Mouse (Mus musculus) testis, postnatal 14 days (tissue): ENCODE results near the gene Pramel7.
A peak's percentile ranks its signal among the peaks of the same experiment; 100 is the strongest.
"Not testable (repeated sequence)": the region's sequence is repeated elsewhere in the genome, so short reads cannot be mapped to it uniquely, and the experiment has no call there.

ENCODE experiments used
- DNase-seq: peaks from one replicate; pipeline ENCODE4 v3.0.0; 2021; ENCODE audit warnings: low spot score

Gene Pramel7

DNA sequence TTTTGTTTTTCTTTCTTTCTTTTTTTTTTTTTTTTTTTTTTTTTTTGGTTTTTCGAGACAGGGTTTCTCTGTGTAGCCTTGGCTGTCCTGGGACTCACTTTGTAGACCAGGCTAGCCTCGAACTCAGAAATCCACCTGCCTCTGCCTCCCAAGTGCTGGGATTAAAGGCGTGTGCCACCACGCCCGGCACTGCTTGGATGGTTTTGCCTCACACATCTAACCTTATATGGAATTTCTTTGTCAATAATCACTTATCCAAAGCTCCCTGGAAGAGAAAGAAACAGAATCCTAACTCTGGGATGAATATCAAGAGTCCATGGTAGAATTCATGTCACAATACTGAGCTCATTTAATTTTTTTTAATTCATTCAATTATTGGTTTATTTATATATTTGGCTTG is at the start of gene Pramel7:
TSS of gene Pramel7 (minus strand) at position 101 of the 400 bp plus-strand sequence.
- not testable (repeated sequence) for DNase-seq

GRCm38 (mm10) chr2:87545442-87545841 is 48.5 kb upstream of the Pramel7 start, which contains the start of gene Olfr1128:
Olfr1128 (minus strand) TSS chr2:87545542.
- DNase-seq: no peak

- no peak for DNase-seq
These were observed 37.9 kb upstream of the Pramel7 start for GRCm38 (mm10) chr2:87534826-87535225.

DNA sequence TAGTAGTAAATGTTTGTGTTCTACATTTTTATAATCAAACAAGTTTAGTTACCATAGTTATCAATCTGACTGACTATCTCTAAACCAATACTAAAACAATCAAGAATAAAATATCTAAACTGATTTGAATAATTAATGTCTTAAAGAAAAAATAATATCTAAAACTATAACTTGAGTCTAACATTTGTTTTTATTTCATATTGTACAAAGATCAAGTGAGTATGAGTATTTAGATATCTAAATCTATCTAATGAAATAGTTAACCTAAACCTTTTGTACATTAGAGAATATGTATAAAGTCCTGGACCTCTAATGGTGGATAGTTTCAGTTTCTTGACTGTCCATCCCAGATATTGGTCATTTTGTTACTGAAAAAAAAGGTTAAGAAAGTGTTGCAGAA is 34.6 kb upstream of the Pramel7 start, which contains the start of gene Olfr153:
TSS of gene Olfr153 (plus strand) at position 301 of the 400 bp plus-strand sequence.
- no peak for DNase-seq

DNA sequence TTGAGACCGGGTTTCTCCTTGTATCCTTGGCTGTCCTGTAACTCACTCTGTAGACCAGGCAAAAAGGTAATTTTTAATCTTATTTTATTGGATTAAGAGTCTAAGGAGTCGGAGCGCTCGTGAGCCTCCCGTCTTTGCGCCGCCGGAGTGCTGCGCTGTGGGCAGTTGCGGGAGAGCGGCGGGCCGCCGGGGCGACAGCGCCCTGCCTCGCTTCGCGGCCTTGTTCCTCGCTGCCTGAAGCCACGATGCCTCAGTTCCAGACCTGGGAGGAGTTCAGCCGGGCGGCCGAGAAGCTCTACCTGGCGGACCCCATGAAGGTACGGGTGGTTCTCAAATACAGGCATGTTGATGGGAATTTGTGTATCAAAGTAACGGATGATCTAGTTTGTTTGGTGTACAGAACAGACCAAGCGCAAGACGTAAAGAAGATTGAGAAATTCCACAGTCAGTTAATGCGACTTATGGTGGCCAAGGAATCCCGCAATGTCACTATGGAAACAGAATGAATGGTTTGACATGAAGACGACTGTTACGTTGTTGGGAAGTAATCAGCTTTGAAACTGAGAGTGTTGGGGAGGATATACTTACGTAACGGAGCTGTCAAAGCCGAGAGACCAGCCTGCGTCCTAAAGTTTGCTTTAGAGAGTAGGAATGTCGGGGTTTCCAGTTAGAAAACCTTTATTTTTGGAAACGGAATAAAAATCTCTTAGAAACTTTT is 29.2 kb upstream of the Pramel7 start:
- DNase-seq: peak; percentile 39

- DNase-seq: no peak
These were observed 23.8 kb upstream of the Pramel7 start for GRCm38 (mm10) chr2:87520651-87521050.

DNA sequence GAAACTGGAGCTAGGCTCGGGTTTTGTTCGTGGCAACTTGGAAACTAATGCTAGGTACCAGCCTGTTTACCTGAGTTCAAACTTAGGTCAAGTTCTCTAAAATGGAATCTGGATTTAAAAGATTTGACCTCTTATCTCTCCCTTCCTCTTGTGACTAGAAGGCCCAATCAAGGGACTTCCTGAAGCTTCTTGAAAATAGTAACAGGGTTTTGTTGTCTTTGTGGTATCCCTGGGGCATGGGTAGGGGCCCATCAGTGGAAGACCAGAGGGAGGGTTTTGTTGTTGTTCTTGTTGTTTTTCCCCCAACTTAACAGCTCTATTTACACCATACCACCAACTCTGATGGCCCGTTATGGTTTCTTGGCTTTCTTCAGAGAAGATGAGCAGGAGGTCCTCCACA is 19.7 kb upstream of the Pramel7 start:
- no peak for DNase-seq

DNA sequence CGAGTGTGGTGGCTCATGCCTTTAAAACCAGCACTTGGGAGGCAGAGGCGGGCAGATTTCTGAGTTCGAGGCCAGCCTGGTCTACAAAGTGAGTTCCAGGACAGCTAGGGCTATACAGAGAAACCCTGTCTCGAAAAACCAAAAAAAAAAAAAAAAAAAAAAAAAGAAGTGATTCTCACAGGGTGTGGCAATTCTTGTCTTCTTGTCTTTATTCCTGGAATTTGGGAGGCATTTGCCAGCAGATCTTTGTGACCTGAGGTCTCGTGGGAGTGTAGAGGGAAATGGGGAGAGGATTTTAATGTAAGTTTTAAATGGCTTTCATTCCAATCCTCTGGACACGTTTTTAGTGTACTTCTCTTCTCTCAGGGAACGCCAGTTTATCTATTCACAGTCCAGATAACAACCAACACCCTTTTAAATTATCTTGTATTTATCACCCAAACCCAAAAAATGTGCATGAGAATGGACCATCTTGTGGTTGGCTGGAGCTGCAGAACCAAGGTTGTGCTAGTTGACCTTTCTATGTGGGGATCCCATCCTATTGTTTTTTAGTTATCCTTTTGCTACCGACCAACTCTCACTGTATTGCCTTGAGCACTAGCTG is 18.7 kb upstream of the Pramel7 start:
- DNase-seq: no peak

DNA sequence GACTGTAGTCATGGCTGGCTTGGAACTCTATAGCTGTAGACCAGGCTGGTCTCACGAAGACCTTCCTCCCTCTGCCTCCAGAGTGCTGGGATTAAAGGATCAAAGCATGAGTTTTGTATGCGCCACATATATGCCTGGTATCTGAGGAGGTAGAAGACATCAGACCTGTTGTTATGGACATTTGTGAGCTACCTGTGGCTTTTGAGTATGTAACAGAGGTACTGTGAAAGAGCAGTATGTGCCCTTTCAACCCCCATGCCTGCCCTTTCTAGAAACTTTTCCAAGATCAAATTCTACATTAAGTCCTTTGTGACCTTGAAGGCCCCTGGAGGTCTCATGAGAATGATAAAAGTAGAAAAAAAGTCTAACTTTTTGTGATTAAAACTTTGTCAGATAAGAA is 18.2 kb upstream of the Pramel7 start:
- no peak for DNase-seq

DNA sequence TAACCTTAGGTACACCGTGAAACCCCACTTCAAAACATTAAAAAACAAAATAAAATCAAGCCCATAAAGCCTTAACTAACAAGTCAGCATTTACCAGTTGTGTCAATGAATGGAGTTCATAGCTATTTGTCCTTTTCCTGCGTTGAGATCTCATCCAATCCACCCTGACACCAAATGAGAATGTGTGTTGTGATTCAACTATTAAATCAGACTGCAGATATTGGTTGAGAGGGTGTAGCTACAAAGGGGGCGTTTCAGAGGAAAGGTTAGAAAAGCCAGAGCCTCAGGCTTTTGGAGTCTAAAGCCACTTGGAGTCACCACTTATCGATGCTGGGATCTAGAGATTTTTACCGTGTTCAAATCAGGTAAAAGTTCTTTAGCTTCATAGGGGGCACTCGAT is 9.4 kb upstream of the Pramel7 start, which contains the start of gene Pramel6:
TSS of gene Pramel6 (plus strand) at position 301 of the 400 bp plus-strand sequence.
- DNase-seq: no peak

DNA sequence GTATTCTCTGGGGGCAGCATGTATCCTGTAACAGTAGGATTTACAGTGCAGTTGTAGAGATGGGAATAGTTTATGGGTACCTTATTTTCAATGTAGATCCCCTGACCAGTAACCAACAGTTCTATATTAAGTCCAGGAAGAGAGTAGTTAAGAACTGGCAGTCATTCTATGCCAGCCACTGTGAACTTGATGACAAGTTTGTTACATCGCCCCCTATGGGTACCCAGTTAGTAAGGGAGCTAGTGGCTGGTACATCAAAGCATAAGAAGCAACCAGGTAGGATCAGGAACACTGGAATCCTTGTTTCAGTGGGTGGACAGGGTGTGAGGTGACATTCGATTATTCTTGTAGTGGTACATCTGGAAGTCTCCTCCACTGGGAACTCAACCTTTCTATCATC is 14.6 kb downstream of the Pramel7 start:
- DNase-seq: no peak

GRCm38 (mm10) chr2:87481158-87481557 is 15.7 kb downstream of the Pramel7 start:
- no peak for DNase-seq

- DNase-seq: no peak
These were observed 16.7 kb downstream of the Pramel7 start for GRCm38 (mm10) chr2:87480207-87480606.

DNA sequence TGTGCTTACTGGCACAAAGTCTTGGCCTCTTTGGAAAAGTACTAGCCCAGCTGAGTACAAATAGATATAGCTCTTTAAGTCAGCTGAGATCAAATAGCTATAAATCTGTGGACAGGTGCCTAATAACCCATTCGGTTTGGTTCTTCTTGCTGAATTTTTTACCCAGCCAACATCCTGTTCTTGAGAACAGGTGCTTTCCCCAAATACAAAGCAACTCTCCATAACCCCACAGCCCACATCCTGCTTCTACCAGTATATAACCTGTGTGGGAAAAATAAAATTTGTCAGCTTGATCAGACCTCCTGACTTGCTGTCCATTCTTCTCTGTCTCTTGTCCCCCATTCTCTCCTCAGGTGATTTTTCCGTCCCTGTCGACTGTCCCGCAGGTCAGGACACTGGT is 35.1 kb downstream of the Pramel7 start:
- no peak for DNase-seq

DNA sequence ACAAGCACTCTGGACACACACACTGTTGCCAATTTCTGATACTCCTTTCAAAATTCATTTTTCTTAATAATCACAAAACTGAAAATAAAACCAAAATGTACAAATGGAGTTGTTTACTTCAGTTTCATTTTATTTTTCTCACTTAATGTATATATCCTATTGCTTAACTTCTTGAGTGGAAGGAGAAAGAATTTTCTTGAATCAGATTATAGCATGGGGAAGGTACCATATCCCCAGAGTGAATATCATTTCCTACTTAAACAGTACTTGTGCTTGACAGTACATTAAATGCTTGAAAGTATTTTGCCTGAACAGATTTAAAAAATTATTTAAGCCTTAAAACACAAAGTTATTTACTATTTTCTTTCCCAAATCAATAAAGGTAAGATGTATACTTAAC is 43.2 kb downstream of the Pramel7 start, which contains the start of gene Olfr1126:
TSS of gene Olfr1126 (plus strand) at position 301 of the 400 bp plus-strand sequence.
- no peak for DNase-seq
